Mouse (Mus musculus): ENCODE data around the gene Usp3.

The Usp3 gene

DNA sequence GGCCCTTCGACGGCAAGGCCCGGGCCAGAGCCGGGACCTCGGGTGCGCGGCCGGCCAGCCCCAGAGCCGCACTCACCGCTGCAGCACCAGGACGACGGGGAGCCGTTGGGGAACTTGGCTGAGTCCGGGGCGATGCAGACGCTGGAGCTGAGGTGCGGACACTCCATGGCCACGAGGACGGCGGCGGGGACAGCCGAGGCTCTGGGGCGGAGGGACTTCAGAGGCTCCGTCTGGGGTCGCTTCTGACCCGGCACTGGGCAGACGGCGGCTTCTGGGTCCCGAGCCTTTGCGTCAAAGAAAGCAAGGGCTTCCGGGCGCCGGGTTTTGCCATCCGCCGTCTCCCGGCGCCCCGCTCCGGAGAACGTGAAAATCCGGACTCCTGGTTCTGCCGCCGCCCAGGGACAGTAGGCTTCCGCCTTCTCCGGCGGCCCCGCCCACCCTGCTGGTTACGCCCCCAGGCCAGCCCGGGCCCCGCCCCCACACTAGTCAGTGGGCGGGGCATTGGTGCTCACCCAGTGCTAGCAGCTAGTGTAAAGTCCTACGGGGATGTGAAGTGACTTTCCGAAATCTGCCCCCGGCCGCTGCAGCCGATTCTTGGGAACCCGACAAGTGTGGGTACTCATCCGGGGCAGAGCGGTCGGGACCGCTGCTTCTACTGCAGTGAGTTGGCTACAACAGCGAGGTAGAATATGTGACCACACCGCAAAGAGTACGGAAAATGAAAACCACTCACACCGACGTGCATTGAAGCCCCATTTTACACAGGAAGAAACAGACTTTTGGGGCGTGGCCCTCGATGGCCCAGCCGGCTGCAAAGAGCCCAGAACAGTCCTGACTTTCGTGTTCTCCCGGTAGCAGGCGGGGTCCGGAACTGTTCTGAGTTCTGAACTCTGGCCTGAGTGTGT is at the start of gene Usp3:
Usp3 (minus strand) TSS at position 435 of the 905 bp plus-strand sequence.
- ATAC-seq (ENCODE audit: low TSS enrichment) = peak; percentile 63

DNA sequence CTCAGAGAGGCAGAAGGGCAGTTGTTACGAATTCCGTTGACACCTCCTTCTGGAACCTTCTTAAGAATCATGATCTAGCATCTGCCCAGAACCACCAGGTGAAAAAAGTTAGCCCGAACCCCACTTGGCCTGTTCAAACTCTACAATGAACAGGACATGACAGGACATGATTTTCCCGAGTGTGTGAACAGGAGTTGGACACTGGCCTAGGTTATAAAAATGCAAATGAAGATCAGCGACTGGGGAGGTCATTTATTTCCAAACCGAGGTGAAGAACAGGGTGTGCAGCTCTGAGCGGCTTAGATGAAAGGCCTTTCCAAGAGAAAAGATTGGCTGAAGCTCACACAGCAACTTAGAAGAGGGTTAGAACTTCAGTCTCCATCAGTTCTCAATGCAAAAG is 47.5 kb upstream of the Usp3 start:
- ATAC-seq (ENCODE audit: low TSS enrichment) = no peak

DNA sequence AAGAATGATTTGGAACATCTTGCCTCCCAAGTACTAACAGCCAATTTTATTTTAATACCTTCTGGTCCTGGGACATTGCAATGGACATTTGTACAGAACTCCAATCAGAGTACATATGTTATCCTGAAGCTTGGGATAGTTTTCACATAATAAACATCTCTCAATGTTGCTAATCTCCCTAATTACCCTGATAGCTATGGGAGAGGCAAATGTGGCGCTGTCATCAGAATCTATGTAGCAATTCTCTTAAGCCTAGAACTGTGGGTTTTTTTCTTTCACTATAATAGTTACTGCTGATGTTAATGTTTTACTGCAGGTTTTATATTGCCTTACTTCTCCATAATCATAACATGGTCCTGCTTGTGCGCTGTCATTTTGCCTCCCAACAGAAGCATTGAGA is 46.7 kb upstream of the Usp3 start:
- ATAC-seq (ENCODE audit: low TSS enrichment) = no peak

- ATAC-seq (ENCODE audit: low TSS enrichment) = no peak
Measured at GRCm38 (mm10) chr9:66632441-66632840, 39.5 kb upstream of the Usp3 start.

DNA sequence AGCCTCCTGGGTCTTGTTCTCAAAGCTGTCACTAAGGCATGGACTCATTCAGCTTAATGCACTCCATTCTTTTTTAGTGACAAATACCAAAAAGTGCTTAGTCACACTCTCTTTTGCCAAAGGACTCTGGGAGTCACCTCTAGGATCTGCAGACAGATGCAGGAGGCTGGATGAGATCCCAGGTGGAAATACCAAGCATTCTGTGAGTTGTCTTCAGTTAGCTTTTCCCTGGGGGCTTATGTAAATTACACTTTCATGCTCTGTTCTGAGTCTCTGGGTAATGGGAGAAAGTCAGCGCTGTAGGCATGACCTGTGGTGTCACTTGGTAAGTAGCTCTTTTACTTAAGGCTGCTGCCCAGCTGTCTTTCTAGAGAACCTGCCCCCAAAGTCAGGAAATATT is 38.0 kb upstream of the Usp3 start:
- ATAC-seq (ENCODE audit: low TSS enrichment) = no peak

DNA sequence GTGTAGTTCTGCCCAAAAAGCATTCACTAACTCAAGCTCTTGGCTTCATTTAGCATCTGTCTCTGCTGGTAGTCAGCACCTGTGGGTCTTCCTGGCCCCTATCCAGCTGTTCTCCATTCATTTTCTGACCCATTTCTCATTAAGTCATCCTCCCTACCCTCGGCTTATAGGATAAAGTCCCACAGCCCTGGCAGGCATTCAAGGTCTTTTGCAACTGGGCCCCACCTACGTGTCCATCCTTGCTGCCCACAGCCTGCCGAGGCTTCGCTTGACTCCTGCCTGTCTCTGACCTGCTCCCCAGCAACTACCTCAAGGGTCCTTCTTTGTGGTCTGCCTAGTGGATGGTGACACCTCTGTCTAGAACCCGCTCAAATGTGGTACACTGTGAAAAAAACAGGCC is 33.7 kb upstream of the Usp3 start:
- ATAC-seq (ENCODE audit: low TSS enrichment) = no peak

DNA sequence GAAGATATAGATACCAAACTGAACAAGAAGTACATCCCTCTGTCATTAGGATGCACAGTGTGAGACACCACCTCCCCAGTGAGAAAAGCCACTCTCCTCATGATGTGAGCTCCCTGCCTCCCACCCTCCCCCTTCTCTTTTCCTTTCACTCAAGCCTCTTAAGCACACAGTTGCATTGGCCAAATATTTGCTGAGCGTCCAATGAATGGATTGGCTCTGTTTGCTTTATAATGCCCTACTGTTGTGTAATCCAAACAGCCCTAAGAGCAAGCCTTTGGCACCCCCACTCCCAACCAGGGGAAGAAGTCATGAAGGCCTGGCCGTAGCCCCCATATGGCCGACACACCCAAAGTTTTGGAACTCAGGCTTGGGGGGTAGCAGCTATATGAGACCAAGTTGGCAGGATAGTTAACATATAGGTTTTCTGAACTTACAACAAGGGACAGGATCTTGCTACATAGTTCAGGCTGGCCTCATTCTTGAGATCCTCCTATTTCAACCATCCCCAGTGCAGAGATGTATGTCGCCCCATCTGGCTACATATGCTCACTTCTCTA is 33.1 kb upstream of the Usp3 start:
- ATAC-seq (ENCODE audit: low TSS enrichment) = no peak

DNA sequence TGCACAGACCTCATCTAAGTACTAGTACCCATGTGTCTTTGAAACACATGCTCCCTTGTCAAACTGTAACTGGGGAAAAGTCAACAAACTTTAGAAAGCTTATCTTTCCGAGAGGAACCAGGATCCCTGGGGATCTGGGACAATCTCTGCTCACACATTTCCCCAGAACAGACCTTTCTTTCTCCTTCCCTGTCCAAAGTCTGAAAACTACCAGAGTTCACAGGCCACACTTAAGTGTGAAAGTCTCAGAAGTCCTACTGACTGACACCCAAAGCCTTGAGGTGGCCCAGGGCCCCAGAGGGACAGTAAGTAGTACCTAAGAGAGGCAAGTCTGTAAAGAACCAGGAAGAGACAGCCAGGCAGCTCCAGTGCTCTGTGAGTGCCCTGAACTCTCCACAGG is 31.9 kb upstream of the Usp3 start:
- ATAC-seq (ENCODE audit: low TSS enrichment) = no peak

- no peak for ATAC-seq (ENCODE audit: low TSS enrichment)
Measured at GRCm38 (mm10) chr9:66623627-66624026, 30.7 kb upstream of the Usp3 start.

- ATAC-seq (ENCODE audit: low TSS enrichment) = no peak
Measured at GRCm38 (mm10) chr9:66620581-66620981, 27.6 kb upstream of the Usp3 start.

DNA sequence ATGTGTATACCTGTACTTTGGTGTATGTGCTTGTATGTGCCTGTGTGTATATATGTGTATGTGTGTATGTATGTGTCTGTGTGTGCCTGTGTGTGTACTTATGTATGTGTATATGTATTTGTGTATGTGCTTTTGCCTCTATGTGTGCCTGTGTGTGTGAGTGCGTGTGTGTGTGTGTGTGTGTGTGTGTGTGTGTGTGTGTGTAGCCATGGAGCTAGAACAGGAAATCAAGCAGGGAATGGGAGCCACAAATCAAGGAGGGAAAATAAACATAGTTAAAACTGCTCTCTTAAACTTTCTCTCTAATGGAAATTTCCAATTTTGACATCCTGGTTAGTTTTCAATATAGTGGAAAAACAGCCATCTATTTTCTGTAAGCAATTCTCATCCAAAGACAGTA is 27.1 kb upstream of the Usp3 start:
- ATAC-seq (ENCODE audit: low TSS enrichment) = no peak

DNA sequence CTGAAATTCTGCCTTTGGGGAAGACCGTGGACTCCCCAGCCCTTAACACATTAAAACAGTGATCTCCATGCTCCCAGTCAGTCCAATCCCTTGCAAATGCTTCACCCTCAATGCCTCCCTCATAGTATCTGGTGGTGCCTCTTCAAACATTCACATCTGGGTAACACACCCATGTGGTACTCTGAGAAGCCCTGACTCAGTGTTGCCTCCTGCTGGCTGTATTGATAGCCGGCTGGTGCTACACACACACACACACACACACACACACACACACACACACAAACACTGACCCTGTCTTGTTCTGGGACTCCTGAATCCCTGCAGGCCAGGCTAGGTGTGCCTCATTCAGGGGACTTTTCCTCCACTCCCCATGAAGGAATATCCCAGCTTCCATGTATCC is 24.9 kb upstream of the Usp3 start:
- no peak for ATAC-seq (ENCODE audit: low TSS enrichment)

DNA sequence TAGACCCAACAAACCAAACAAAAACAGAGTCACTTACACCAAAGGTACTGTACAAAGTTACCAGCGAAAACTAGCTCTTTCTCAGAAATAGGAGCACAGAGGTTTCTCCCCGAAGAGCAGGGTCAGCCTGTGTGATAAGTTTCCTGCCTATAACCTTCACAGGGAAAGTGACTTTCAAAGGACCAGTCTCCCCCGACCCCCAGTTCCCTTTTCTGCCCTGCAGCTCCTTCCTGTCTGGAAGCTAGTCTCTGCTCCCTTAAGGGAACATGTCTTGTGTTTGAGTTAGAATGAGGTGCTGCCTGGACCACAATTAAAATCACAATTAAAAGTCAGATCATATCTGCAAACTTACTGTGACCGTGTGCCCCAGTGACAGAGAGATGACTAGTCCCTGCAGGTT is 23.9 kb upstream of the Usp3 start:
- ATAC-seq (ENCODE audit: low TSS enrichment) = no peak

GRCm38 (mm10) chr9:66615141-66615540 is 22.2 kb upstream of the Usp3 start:
- no peak for ATAC-seq (ENCODE audit: low TSS enrichment)

DNA sequence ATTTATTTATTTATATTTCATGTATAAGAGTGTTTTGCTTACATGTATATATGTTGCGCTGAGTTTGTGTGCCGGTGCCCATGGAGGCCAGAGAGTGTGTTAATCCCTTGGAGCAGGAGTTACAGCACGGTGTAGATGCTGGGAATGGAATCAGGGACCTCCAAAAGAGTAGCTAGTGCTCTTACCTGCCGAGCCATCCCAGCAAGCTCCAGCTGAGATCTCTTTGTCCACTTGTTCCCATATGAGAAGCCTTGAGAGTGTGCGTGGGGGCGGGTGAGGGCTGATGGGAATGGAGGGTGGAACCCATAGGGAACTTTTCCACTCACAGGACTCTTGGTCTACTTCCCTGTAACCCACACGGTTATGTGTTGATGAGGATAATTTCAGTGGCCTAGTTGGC is 21.6 kb upstream of the Usp3 start:
- no peak for ATAC-seq (ENCODE audit: low TSS enrichment)

- no peak for ATAC-seq (ENCODE audit: low TSS enrichment)
Measured at GRCm38 (mm10) chr9:66613667-66614066, 20.7 kb upstream of the Usp3 start.

DNA sequence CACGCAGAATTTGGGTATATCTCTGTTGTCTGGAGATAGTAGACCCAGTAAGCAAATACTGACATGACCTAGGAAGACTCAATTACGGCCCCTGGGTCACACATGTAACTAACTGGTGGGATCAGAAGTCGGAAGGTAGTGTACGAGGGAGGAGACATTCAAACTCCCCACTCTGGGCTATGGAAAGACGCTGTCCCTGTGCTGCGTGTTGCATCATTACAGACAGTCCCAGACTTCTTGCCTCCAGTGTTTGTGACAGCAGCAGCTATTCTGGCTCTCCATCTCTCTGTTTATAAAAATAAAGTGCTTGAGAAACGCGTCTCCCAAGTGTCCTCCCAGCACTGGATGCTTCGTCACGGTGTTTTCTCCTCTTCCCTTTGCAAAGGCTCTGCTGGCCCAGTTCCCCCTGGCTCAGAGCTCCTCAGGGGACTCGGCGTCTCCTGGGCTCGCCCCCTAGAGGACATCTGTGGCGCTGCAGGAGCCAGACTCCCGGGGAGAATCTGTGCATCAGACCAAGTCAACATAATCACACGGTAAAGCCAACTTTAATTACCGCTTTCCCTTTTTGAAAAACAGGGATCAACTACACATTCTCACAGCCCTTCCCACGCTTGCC is 18.6 kb upstream of the Usp3 start:
- peak; percentile 97 for ATAC-seq (ENCODE audit: low TSS enrichment)

DNA sequence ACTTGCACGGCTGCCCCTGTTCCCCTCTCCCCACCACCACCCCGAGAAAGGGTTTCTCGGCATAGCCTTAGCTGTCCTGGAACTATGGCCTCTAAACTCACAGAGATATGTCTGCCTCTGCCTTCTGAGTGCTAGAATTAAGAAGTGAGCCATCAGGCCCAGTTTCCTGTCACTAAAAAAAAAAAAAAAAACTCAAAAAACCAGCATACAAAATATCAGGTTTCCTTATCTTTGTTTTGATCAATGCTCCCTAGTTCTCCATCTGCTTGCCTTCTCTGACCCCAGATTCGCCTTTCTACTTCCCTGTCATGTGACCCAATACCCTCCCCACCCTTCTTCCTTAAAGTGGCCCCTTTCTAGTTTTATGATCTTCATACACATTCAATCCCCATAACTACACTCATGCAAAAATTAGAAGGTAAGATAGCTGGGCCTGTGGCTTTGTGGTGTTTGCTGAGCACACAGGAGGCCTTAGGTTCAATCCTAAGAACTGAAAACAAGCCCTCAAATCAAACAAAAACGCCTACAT is 15.9 kb upstream of the Usp3 start:
- no peak for ATAC-seq (ENCODE audit: low TSS enrichment)

DNA sequence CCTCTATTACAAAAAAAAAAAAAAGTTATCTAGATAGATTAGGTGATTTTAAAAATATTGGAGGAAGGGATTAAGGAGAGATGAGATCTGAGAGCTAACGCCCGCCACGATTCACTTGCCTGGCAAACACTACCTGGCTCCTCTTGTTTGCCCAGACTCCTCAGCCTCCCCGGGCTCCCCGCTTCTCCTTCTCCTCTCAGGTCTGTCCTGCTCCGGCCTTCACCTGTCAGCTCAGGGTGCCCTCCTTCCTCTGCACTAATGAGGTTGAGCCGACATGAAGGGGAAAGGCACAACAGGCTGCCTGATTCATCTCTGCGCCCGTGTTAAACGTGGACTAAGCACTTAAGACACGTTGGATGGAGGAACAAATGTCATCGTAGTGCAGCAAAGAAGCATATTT is 13.9 kb upstream of the Usp3 start:
- ATAC-seq (ENCODE audit: low TSS enrichment) = no peak

DNA sequence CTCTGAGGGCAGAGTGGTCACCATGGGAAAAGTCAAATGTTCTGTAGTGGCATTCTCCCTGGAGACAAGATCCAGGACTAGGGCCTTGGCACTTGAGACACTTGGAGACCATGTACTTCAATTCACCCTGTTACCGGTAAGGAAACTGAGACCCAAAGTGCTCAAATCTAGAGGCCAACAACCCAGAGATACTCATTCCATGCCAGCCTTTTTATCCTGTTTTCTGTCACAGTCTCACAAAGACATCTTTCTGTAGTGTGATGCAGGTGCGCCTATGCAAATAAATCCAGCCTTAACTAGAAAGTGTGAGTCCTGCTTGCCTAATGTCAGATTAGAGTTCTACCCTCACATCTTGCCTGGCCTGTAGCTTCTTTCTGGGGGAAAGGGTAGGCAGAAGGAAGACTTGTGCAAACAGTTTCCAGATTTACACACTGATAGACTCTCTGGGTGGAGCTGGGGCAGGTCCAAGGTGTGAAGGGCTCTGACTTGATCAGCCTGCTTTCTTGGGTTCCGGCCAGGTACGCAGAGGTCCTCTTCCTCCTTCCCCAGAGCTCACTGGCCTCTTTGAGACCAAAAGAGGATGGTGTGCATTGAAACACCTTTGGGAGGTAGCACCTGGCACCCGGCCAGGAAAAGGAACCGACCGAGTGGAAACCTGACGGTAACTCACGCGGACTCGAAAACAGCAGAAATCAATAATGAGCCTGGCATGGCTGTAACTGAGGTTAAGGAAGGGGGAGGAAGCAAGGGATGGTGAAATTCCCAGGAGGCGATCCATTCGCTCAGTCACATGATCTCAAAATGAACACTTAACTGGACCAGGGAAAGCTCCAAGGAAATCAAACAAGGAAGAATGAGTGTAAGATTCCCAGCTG is 13.2 kb upstream of the Usp3 start:
- ATAC-seq (ENCODE audit: low TSS enrichment) = no peak

GRCm38 (mm10) chr9:66604349-66605206 is 11.6 kb upstream of the Usp3 start:
- ATAC-seq (ENCODE audit: low TSS enrichment) = no peak
